Mouse (Mus musculus) liver, embryonic 14.5 days (tissue): ENCODE results near the gene Sh3tc1.

ENCODE experiments used
- CTCF ChIP-seq: IDR thresholded peaks from 2 replicates; pipeline ENCODE4 v1.5.1; 2016; ENCODE audit warnings: antibody characterized with exemption, low read depth, control low read depth
- EP300 ChIP-seq: IDR thresholded peaks from 2 replicates; pipeline ENCODE4 v1.6.1; 2016; ENCODE audit warnings: antibody characterized with exemption, low read depth

GRCm38 (mm10) chr5:35788719-35789118 is 48.9 kb upstream of the Sh3tc1 start:
- TF ChIP-seq CTCF (no peak), EP300 (no peak)
